Comparison of ENCODE assay signal across 8 mouse cellular contexts in the genomic region with DNA sequence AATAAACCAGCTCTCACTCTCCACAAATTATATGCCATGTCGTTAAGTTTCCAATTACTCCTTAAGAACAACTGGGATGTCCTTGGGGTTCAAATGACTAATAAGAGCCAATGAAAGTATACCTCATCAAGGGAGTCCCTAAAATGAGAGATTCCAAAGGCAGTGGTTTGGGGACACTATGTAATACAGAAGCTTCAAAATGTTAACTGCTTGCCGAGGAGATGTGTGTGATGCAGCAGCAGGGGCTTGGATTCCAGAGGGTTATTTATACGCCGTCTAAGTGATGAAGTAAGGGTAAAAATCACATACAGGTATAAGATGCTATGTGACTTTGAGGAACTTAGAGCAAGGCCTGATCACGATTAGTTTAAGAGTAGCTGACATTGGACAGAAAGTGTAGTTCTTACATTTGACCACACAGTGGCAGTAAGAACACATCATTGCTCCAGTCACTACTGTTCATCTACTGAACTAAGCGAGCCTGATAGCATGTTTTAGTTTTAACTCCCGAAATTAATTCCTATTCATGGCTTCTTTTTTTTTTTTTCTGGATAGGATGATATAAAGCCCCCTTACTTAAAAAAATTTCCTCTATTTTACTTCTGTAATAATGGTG. TPM values are rescaled to one million over a fixed set of nuclear protein-coding genes. Genes with fewer than 3 reads are reported as not detected.
DNase-seq lines count a peak whose midpoint lies in the region; ATAC-seq lines count a peak whose summit lies in the region.
"Had no signal": no experiment of that assay in that cellular context is flagged by ENCODE, and none has a peak within 500 bp of the region (broad histone marks: within the 10 kb centered on the region; RNA-seq: fewer than 3 reads in every experiment).

No protein-coding gene starts in this region.

- no peak overlapping the region for H3K27ac ChIP-seq in midbrain, embryonic 11.5 days (ENCODE audit: low read depth, low read length)
- no peak overlapping the region for H3K27ac ChIP-seq in midbrain, embryonic 10.5 days (replicated peaks)

- H3K4me3 ChIP-seq in midbrain, embryonic 11.5 days (ENCODE audit: low read depth, low read length): no peak overlapping the region
- H3K4me3 ChIP-seq in midbrain, embryonic 10.5 days: no peak overlapping the region

- peak; percentile 75 for ATAC-seq in midbrain, embryonic 11.5 days (ENCODE audit: low FRiP score)
- peak; percentile 88 for ATAC-seq in common myeloid progenitor, adult 5-6 weeks (replicated peaks; ENCODE audit: low read depth, poor library complexity, severe bottlenecking)
- peak; percentile 76 for ATAC-seq in megakaryocyte, adult 5-6 weeks (ENCODE audit: poor library complexity, severe bottlenecking)

- peak; percentile 92 for DNase-seq in midbrain, embryonic 11.5 days (ENCODE audit: low spot score, missing footprints)
- no peak for DNase-seq in midbrain, embryonic 10.5 days (ENCODE audit: low spot score)
- DNase-seq in Muller cell, postnatal 12 days (ENCODE audit: inconsistent ontology term): peak; percentile 60
- peak; percentile 28 for DNase-seq in hindlimb bud, embryonic 11.5 days (ENCODE audit: extremely low spot score, low read depth, low spot score)
- DNase-seq in ovary, adult 18-20 months (ENCODE audit: low spot score): no peak

- H3K36me3 ChIP-seq in midbrain, embryonic 11.5 days (ENCODE audit: control insufficient read depth, insufficient read depth, low read length): no peaks in the 10 kb centered on the region
- peaks cover 3% of the 10 kb centered on the region; the same call in 1 of the 2 replicates for H3K36me3 ChIP-seq in midbrain, embryonic 10.5 days

- H3K4me2 ChIP-seq in midbrain, embryonic 11.5 days: no peak overlapping the region

- H3K27me3 ChIP-seq in midbrain, embryonic 11.5 days (ENCODE audit: control insufficient read depth, insufficient read depth, low read length): no peaks in the 10 kb centered on the region
- no peaks in the 10 kb centered on the region for H3K27me3 ChIP-seq in midbrain, embryonic 10.5 days (ENCODE audit: low read depth, poor library complexity, severe bottlenecking)

- H3K9me3 ChIP-seq in midbrain, embryonic 11.5 days (ENCODE audit: control insufficient read depth, low read length): no peaks in the 10 kb centered on the region
- H3K9me3 ChIP-seq in midbrain, embryonic 10.5 days (replicated peaks): no peaks in the 10 kb centered on the region

- no peaks in the 10 kb centered on the region for H3K4me1 ChIP-seq in midbrain, embryonic 11.5 days (ENCODE audit: control insufficient read depth, insufficient read depth, low read length)
- no peaks in the 10 kb centered on the region for H3K4me1 ChIP-seq in midbrain, embryonic 10.5 days

- 56% methylated on average over 7 of the region's 7 CpGs for WGBS in midbrain, embryonic 11.5 days
- 59% methylated on average over 7 of the region's 7 CpGs for WGBS in midbrain, embryonic 10.5 days

- no peak overlapping the region for H3K9ac ChIP-seq in midbrain, embryonic 11.5 days (ENCODE audit: low read length)

RNA-seq across cellular contexts. Expression of gene Ifi206, which starts 34.6 kb away (rescaled TPM):
- not detected in 2 replicates for polyA plus RNA-seq in midbrain, embryonic 11.5 days (2014; fragmentation: Nextera tagmentation; extraction: Ambion mirVana)
- not detected in 2 replicates for polyA plus RNA-seq in midbrain, embryonic 10.5 days (2016; fragmentation: Nextera tagmentation; extraction: Ambion mirVana)
- total RNA-seq in common myeloid progenitor, adult 5-6 weeks (2017): 0.27 and 0.92 TPM in 2 replicates
- 13.1 and 17.8 TPM in 2 replicates for total RNA-seq in megakaryocyte, adult 5-6 weeks (2015)
- total RNA-seq in megakaryocyte, adult 5-6 weeks (2017): 2.4 and 3.1 TPM in 2 replicates
- total RNA-seq: layer of hippocampus, adult 18-20 months had no signal

Comparison
In these comparisons a context has a peak if more than half of its experiments do, and no peak if none do; other contexts are left out.
1. DNase-seq: peak in midbrain, embryonic 11.5 days (single experiment), Muller cell, postnatal 12 days (single experiment) and hindlimb bud, embryonic 11.5 days (single experiment); none in midbrain, embryonic 10.5 days (single experiment) and ovary, adult 18-20 months (single experiment).
2. Peak in every context shown above with its lines, with median percentiles within 50 percentile points of each other: ATAC-seq.